Mouse (Mus musculus): ENCODE data around the gene Prkar1b. TPM values are rescaled to one million over a fixed set of nuclear protein-coding genes. Genes with fewer than 3 reads are reported as not detected.

Prkar1b gene
- polyA plus RNA-seq, 2 experiments, result 0.44 to 0.73 TPM

GRCm38 (mm10) chr5:139118961-139119276, 30.9 kb downstream of the Prkar1b start:
- Histone ChIP-seq H3K4me2 (ENCODE audit: low read depth) (no peak overlapping the region), H3K9me3 (ENCODE audit: control insufficient read depth, low read length) (no peaks in the 10 kb centered on the region), H3K27me3 (ENCODE audit: control insufficient read depth, insufficient read depth, low read length) (no peaks in the 10 kb centered on the region), H3K27ac (no peak overlapping the region), H3K4me3 (ENCODE audit: insufficient read depth in 1 of 2, low read depth in 2 of 2, low read length in 2 of 2) (no peak overlapping the region), H3K36me3 (replicated peaks; ENCODE audit: control insufficient read depth, insufficient read depth, low read depth) (no peaks in the 10 kb centered on the region), H3K4me1 (replicated peaks; ENCODE audit: control insufficient read depth in 2 of 2, insufficient read depth in 2 of 2, low read length in 1 of 2) (no peaks in the 10 kb centered on the region), H3K9ac (replicated peaks) (no peak overlapping the region)
- ATAC-seq (ENCODE audit: insufficient read depth), result no peak
- no peak for TF ChIP-seq EP300 (IDR thresholded peaks at IDR 0.05; ENCODE audit: low read depth)
- no peak for TF ChIP-seq CTCF (IDR thresholded peaks at IDR 0.05; ENCODE audit: low read depth)
- DNase-seq (ENCODE audit: low read depth in 3 of 3, low spot score in 3 of 3), result no peak
- WGBS (ENCODE audit: insufficient replicate concordance), result 38% methylated on average over 2 of the region's 2 CpGs

DNA sequence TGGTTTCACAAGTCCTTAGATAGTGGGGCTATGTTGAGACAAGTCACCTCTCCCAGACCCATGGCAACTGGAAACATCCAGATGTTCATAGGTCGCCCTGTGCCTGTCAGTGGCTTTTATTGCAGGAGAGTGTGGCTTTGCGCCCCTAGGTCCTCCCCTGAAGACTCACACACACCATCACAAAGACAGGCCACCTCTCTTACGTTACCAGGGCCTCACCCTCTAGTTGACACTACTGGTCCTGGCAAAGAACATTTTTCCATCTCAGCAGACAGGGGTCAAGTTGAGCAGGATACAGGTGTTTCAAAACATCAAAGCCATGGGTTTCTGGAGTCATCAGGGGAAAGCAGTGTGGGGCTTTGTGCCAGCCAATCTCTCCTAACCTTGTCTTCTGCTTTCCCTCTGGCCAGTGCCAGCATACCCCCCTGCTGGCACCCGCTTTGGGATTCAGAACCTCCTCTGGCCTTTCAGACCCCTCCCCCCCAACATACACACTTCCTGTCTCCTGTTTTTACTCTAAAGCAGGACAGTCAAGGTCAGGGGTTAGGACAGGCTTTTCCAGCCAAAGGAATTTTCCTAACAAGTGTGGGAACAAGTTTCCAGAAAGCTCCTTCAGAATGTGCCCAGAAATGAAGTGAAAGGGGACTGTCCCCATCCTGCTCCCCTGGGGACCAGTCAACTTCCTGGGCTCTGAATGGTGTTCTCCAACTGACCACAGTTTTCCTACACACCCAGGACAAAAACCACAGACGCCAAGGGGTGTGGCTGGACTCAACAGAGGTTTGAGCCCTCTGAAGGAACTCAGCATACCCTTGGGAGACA, 31.5 kb downstream of the Prkar1b start:
- H3K36me3 ChIP-seq (replicated peaks; ENCODE audit: control insufficient read depth, insufficient read depth, low read depth), result no peaks in the 10 kb centered on the region
- 48% methylated on average over 5 of the region's 5 CpGs for WGBS (ENCODE audit: insufficient replicate concordance)
- H3K4me1 ChIP-seq (replicated peaks; ENCODE audit: control insufficient read depth in 2 of 2, insufficient read depth in 2 of 2, low read length in 1 of 2), result no peaks in the 10 kb centered on the region
- H3K27me3 ChIP-seq (ENCODE audit: control insufficient read depth, insufficient read depth, low read length), result no peaks in the 10 kb centered on the region
- H3K27ac ChIP-seq, result no peak overlapping the region
- DNase-seq (ENCODE audit: low read depth in 3 of 3, low spot score in 3 of 3) (no peak), ATAC-seq (ENCODE audit: insufficient read depth) (no peak)
- no peaks in the 10 kb centered on the region for H3K9me3 ChIP-seq (ENCODE audit: control insufficient read depth, low read length)
- H3K4me2 ChIP-seq (ENCODE audit: low read depth), result no peak overlapping the region
- TF ChIP-seq EP300 (IDR thresholded peaks at IDR 0.05; ENCODE audit: low read depth), result no peak
- no peak for TF ChIP-seq CTCF (IDR thresholded peaks at IDR 0.05; ENCODE audit: low read depth)
- no peak overlapping the region for H3K4me3 ChIP-seq (ENCODE audit: insufficient read depth in 1 of 2, low read depth in 2 of 2, low read length in 2 of 2)
- no peak overlapping the region for H3K9ac ChIP-seq (replicated peaks)

- WGBS (ENCODE audit: insufficient replicate concordance), result 68% methylated on average over 7 of the region's 7 CpGs
- no peak overlapping the region for H3K4me2 ChIP-seq (ENCODE audit: low read depth)
Measured at GRCm38 (mm10) chr5:139115507-139115906, 34.3 kb downstream of the Prkar1b start.

GRCm38 (mm10) chr5:139114876-139115275, 34.9 kb downstream of the Prkar1b start:
- Histone ChIP-seq H3K4me1 (replicated peaks; ENCODE audit: control insufficient read depth in 2 of 2, insufficient read depth in 2 of 2, low read length in 1 of 2) (no peaks in the 10 kb centered on the region; a peak in 1 of 4 replicates), H3K9ac (replicated peaks) (no peak overlapping the region), H3K36me3 (replicated peaks; ENCODE audit: control insufficient read depth, insufficient read depth, low read depth) (no peaks in the 10 kb centered on the region), H3K4me3 (ENCODE audit: insufficient read depth in 1 of 2, low read depth in 2 of 2, low read length in 2 of 2) (no peak overlapping the region), H3K27ac (no peak overlapping the region), H3K27me3 (ENCODE audit: control insufficient read depth, insufficient read depth, low read length) (no peaks in the 10 kb centered on the region), H3K4me2 (ENCODE audit: low read depth) (no peak overlapping the region), H3K9me3 (ENCODE audit: control insufficient read depth, low read length) (no peaks in the 10 kb centered on the region)
- no peak for DNase-seq (ENCODE audit: low read depth in 3 of 3, low spot score in 3 of 3)
- 54% methylated on average over 4 of the region's 4 CpGs for WGBS (ENCODE audit: insufficient replicate concordance)
- no peak for ATAC-seq (ENCODE audit: insufficient read depth)
- TF ChIP-seq CTCF (IDR thresholded peaks at IDR 0.05; ENCODE audit: low read depth), result no peak
- TF ChIP-seq EP300 (IDR thresholded peaks at IDR 0.05; ENCODE audit: low read depth), result no peak

More at GRCm38 (mm10) chr5:139115507-139115906, 34.3 kb downstream of the Prkar1b start:
- H3K4me1 ChIP-seq (replicated peaks; ENCODE audit: control insufficient read depth in 2 of 2, insufficient read depth in 2 of 2, low read length in 1 of 2), result no peaks in the 10 kb centered on the region; a peak in 1 of 4 replicates
- no peaks in the 10 kb centered on the region for H3K9me3 ChIP-seq (ENCODE audit: control insufficient read depth, low read length)
- H3K27ac ChIP-seq, result no peak overlapping the region
- no peak for ATAC-seq (ENCODE audit: insufficient read depth)
- H3K4me3 ChIP-seq (ENCODE audit: insufficient read depth in 1 of 2, low read depth in 2 of 2, low read length in 2 of 2), result no peak overlapping the region
- no peak for DNase-seq (ENCODE audit: low read depth in 3 of 3, low spot score in 3 of 3)
- H3K36me3 ChIP-seq (replicated peaks; ENCODE audit: control insufficient read depth, insufficient read depth, low read depth), result no peaks in the 10 kb centered on the region
- H3K27me3 ChIP-seq (ENCODE audit: control insufficient read depth, insufficient read depth, low read length), result no peaks in the 10 kb centered on the region
- no peak overlapping the region for H3K9ac ChIP-seq (replicated peaks)
- no peak for TF ChIP-seq EP300 (IDR thresholded peaks at IDR 0.05; ENCODE audit: low read depth)

DNA sequence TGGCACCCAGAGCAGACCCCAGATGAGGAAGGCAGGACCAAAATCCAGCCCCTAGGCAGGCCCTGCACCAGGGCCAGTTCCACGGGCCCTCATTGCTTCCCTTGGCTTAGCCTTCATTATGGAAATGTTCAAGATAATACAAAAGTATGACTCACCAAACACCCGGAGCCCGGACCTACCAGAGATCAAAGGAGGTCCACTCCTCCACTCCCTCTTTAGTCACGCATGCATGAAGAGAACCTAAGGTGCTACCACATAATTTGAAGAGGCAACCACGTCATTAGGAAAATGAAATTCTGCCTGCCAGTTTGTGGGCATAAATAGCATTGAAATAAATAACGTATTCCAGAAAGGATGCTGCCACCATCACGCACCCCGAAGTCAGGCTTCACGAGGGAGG, 37.4 kb downstream of the Prkar1b start:
- Histone ChIP-seq H3K4me3 (ENCODE audit: insufficient read depth in 1 of 2, low read depth in 2 of 2, low read length in 2 of 2) (no peak overlapping the region), H3K4me1 (replicated peaks; ENCODE audit: control insufficient read depth in 2 of 2, insufficient read depth in 2 of 2, low read length in 1 of 2) (no peaks in the 10 kb centered on the region; a peak in 1 of 4 replicates), H3K36me3 (replicated peaks; ENCODE audit: control insufficient read depth, insufficient read depth, low read depth) (no peaks in the 10 kb centered on the region), H3K9me3 (ENCODE audit: control insufficient read depth, low read length) (no peaks in the 10 kb centered on the region), H3K27me3 (ENCODE audit: control insufficient read depth, insufficient read depth, low read length) (no peaks in the 10 kb centered on the region), H3K9ac (replicated peaks) (no peak overlapping the region), H3K27ac (no peak overlapping the region), H3K4me2 (ENCODE audit: low read depth) (no peak overlapping the region)
- WGBS (ENCODE audit: insufficient replicate concordance), result 60% methylated on average over 9 of the region's 9 CpGs
- no peak for DNase-seq (ENCODE audit: low read depth in 3 of 3, low spot score in 3 of 3)
- ATAC-seq (ENCODE audit: insufficient read depth), result no peak
- no peak for TF ChIP-seq CTCF (IDR thresholded peaks at IDR 0.05; ENCODE audit: low read depth)
- TF ChIP-seq EP300 (IDR thresholded peaks at IDR 0.05; ENCODE audit: low read depth), result no peak
